Mouse (Mus musculus) yolk sac, embryonic 10.5 days (tissue): ENCODE measurements around the gene Pde3a.

Source experiments
- DNase-seq: peaks from one replicate; pipeline ENCODE4 v3.0.0-alpha.2; 2017; ENCODE audit warnings: low spot score

Pde3a gene

DNA sequence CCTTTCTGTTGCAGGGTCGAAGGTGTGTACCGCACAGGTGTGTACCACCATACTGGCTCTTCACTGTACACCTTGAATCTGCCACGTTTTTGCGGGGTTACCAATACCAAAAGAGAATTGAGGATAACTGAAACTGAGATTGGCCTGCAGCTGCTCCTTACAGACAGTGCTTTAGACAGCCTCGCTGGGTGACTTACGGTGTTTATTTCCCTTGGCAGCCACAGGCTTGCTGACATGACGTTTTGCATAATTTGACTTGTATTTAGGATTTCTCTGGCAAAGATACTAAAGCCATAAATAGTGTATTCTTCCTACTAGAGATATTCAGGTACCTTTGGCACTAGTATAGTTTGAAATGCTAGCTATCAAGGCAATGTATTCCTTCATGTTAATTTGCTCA, 155.6 kb downstream of the Pde3a start:
- no peak for DNase-seq

GRCm38 (mm10) chr6:141405496-141405895, 156.4 kb downstream of the Pde3a start:
- DNase-seq = no peak

- DNase-seq = no peak
Measured at GRCm38 (mm10) chr6:141408758-141409157, 159.7 kb downstream of the Pde3a start.

GRCm38 (mm10) chr6:141410836-141411235, 161.8 kb downstream of the Pde3a start:
- DNase-seq = no peak

GRCm38 (mm10) chr6:141425114-141425513, 176.0 kb downstream of the Pde3a start:
- DNase-seq = no peak

GRCm38 (mm10) chr6:141428587-141428986, 179.5 kb downstream of the Pde3a start:
- no peak for DNase-seq

GRCm38 (mm10) chr6:141430134-141430533, 181.1 kb downstream of the Pde3a start:
- DNase-seq = no peak

- no peak for DNase-seq
Measured at GRCm38 (mm10) chr6:141432271-141432974, 183.4 kb downstream of the Pde3a start.

DNA sequence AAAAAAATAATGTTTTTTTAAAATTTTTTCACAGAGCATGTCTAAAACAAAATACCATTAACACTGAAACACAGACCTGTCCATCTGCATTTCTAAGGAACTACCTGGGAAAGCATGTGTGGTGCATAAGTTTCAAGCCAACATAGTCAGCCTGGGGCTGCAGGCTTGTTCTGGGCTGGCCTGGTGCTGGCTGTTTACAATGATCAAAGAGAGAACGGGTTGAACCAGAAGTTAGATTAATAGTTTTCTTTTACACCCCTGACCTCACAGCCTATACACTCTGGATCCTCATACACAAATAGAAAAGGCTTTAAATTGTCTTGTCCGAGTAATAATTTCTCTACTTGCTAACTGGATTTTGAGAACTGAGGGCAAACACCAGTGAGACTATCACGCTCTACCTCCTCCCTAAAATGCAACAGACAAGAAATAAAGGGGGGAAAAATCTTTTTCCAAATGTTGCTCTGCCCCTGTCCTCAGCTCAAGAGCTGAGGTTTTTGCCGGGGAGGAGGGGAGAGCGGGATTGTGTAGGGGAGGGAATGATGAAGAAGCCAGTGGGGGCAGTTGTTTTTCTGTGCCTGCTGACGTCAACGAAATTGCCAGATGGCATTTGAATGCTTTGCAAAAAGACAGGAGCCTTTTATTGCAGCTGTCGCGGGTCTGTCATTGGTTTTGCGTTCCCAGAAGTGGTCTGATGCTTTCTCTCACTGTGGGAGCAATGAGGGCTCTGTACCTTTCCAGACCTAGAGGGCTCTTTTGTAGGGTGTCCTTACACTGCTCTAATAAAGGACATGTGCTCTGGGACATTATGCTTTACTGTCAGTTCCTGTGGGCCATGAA, 185.1 kb downstream of the Pde3a start:
- no peak for DNase-seq

- DNase-seq = no peak
Measured at GRCm38 (mm10) chr6:141435160-141435559, 186.1 kb downstream of the Pde3a start.

DNA sequence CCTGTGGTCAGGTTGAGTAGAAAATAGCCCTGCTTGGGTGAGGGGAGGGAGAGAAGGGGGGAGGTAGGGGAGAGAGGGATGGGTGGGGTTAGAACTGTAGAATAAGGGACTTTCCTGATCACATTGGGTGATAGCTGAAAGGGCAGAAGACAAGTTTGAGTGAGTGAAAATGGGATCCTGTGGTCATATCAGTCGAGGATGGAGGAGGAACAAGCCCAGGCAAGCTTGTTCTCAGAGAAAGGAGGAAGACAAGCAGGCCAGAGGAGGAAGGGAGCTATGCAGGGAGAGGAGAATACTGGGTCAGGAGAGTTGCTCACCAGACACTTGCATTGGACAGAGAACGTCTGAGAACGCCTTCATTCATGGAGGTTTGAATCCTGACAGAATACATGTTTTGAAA, 190.9 kb downstream of the Pde3a start:
- DNase-seq = no peak

DNA sequence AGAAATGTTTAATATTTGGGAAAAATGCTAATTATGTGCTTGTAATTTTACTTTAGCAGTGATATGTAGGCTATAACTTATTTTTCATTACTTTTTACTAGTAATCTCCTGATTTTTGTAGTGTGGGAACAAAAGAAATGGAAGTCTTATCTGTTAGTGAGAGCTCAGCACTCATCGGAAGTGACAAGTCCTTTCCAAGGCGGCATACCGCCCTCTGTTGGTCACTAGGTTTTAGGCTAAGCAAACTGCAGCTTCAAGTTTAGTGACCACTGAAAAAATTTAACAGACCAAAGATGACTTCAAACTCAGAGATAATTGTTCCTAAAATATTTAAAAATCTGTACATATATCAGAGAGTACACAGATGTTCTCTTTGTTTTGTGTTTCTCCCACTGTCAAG, 198.5 kb downstream of the Pde3a start:
- peak; percentile 12 for DNase-seq

- no peak for DNase-seq
Measured at GRCm38 (mm10) chr6:141448886-141449285, 199.8 kb downstream of the Pde3a start.

- DNase-seq = no peak
Measured at GRCm38 (mm10) chr6:141455335-141455734, 206.3 kb downstream of the Pde3a start.

DNA sequence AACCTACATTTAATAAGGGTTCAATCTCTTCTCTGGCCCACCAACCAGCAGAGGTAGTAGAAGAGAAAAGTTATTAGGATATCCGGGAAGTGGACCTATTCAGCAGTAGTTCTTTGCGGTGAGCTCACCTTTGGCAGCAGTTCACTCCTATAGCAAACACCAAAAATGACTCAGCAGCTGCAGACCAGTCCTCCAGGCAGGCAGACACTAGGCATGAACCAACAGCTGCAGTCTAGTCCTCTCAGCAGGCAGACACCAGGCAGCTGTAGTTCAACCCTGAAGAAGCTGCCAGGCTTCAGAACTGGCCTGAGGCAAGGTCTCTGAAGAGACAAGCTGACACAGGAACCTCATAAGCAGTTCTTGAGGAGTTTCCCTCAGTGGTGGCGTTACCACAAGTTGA, 207.5 kb downstream of the Pde3a start:
- no peak for DNase-seq

GRCm38 (mm10) chr6:141470251-141470650, 221.2 kb downstream of the Pde3a start:
- no peak for DNase-seq

DNA sequence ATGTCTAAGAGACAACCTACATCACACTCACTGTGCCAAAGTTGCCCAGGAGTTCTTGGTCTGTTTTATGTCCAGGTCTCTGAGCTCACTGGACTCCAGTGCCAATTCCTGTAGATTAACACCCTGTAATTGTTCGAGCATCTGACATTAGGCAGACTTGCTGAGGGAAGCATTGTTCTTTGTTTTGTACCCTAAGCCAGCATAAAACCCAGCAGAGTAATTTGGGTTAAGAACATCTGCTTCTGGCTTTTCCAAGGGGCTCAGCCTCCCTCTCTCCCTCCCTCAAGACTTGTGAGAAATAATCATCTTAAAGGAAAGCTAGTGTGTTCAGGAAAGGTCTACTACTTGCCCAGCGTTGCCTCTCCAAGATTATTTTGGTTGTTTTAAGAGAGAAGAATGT, 225.2 kb downstream of the Pde3a start:
- no peak for DNase-seq

GRCm38 (mm10) chr6:141474696-141475095, 225.6 kb downstream of the Pde3a start:
- DNase-seq = no peak

DNA sequence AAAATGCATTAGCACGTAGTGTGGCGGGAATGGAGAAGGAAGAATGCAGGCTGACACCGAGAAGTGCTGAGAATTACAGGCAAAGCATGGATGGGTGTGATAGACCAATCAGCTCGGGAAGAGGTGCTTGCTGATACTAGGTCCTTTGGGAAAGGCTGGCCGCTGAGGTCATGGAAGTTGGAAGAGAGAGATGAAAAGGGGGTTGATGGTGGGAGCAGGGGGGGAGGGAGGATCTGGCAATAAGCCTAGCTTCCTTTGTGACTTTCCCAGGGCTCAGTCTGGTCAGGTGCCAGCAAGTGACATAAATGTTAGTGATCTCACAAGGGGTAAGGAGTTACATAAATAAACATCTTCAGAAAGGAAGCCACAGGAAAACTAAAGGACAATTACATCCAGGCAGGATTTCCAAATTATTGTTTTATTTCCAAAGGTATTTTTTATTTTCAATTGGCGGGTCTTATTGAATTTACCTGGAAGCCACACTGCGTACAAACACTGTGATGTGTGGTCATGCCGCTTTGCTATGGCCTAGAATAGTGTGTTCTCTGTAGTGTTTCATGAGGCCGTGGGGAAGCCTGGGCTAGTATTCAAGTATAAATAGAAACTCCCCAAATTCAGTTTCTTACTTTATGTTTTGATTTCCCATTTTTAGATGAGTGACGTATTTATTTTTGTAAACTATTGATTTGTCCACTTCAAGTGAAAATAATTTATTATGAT, 236.4 kb downstream of the Pde3a start:
- DNase-seq = no peak

GRCm38 (mm10) chr6:141487266-141487665, 238.2 kb downstream of the Pde3a start:
- DNase-seq = no peak

DNA sequence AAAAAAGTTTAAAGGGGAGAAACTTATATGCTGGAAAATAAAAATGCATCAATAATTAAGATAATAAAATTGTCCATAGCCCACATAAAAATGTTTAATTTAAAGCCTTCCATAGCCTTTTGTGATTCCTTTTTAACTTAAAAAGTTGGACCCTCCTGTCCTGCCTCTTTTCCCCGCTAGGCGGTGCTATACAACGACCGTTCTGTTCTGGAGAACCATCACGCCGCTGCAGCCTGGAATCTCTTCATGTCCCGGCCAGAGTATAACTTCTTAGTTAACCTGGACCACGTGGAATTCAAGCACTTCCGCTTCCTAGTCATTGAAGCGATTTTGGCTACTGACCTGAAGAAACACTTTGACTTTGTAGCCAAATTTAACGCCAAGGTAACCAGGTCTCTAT, 239.6 kb downstream of the Pde3a start:
- no peak for DNase-seq

GRCm38 (mm10) chr6:141494909-141495308, 245.8 kb downstream of the Pde3a start:
- DNase-seq = no peak
